Mouse (Mus musculus): ENCODE data around the gene Dok5. TPM values are rescaled to one million over a fixed set of nuclear protein-coding genes. Genes with fewer than 3 reads are reported as not detected.

The Dok5 gene
- polyA plus RNA-seq, 1 experiment from 2014 or later: 0.21 TPM

GRCm38 (mm10) chr2:170791332-170792017, 59.9 kb downstream of the Dok5 start:
- H3K27me3 ChIP-seq (ENCODE audit: insufficient read depth, low read length): no peaks in the 10 kb centered on the region
- H3K4me1 ChIP-seq (ENCODE audit: insufficient read depth): no peaks in the 10 kb centered on the region
- no peak overlapping the region for H3K9ac ChIP-seq (replicated peaks)
- H3K27ac ChIP-seq (ENCODE audit: low read depth): no peak overlapping the region
- TF ChIP-seq EP300 (IDR thresholded peaks at IDR 0.05; ENCODE audit: low read depth) (no peak), CTCF (IDR thresholded peaks at IDR 0.05; ENCODE audit: low read depth) (no peak)
- no peak for ATAC-seq
- 56% methylated on average over 8 of the region's 8 CpGs for WGBS (ENCODE audit: insufficient replicate concordance)
- H3K4me2 ChIP-seq (ENCODE audit: low read depth, low read length): no peak overlapping the region
- H3K4me3 ChIP-seq (ENCODE audit: low read depth, low read length): no peak overlapping the region
- DNase-seq: no peak
- no peaks in the 10 kb centered on the region for H3K36me3 ChIP-seq (replicated peaks; ENCODE audit: insufficient read depth, low read length)
- H3K9me3 ChIP-seq (ENCODE audit: low read length): no peaks in the 10 kb centered on the region

GRCm38 (mm10) chr2:170795242-170795641, 63.6 kb downstream of the Dok5 start:
- Histone ChIP-seq H3K4me3 (ENCODE audit: low read depth, low read length) (no peak overlapping the region), H3K36me3 (replicated peaks; ENCODE audit: insufficient read depth, low read length) (no peaks in the 10 kb centered on the region), H3K9me3 (ENCODE audit: low read length) (peaks cover 3% of the 10 kb centered on the region; the same call in 1 of the 2 replicates), H3K4me1 (ENCODE audit: insufficient read depth) (no peaks in the 10 kb centered on the region), H3K9ac (replicated peaks) (no peak overlapping the region), H3K27ac (ENCODE audit: low read depth) (no peak overlapping the region), H3K4me2 (ENCODE audit: low read depth, low read length) (no peak overlapping the region), H3K27me3 (ENCODE audit: insufficient read depth, low read length) (no peaks in the 10 kb centered on the region)
- DNase-seq (no peak), ATAC-seq (no peak)
- WGBS (ENCODE audit: insufficient replicate concordance): 69% methylated on average over 3 of the region's 3 CpGs
- TF ChIP-seq CTCF (IDR thresholded peaks at IDR 0.05; ENCODE audit: low read depth) (peak; percentile 35), EP300 (IDR thresholded peaks at IDR 0.05; ENCODE audit: low read depth) (no peak)

- H3K27ac ChIP-seq (ENCODE audit: low read depth): no peak overlapping the region
- DNase-seq: no peak
- 72% methylated on average over 6 of the region's 6 CpGs for WGBS (ENCODE audit: insufficient replicate concordance)
Observed at GRCm38 (mm10) chr2:170802984-170803383, 71.4 kb downstream of the Dok5 start.

DNA sequence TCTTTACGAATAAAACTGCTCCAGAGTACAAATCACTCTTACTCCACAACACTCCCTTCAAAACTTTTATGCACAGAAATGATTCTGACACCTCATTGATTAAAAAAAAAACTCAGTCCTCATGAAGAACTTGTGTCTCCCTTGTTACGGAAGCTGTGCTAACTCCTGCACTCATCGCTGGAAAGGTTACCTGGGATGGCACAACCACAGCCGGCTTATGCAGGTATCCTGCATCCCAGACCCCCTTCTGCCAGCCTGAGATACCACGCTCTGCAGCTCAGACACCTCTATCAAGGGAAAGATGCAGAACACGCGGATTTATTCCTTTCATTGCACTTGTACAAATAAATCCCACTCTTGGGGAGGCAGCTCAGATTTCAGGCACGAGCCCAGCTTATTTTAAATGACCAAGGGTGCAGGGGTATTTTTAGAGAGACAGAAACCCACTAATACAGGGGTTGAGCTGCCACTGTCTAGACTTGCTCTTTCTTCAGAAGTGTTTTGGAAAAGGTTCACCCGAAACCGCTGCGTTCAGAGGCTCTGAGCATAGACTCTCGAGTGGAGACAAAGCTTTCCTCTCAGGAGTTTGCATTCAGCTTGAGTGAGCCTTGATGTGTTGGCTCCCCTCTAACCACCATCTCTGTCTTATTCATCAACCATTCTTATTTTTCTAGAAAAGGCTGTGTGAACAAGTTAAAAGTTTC, 76.1 kb downstream of the Dok5 start:
- ATAC-seq (no peak), DNase-seq (no peak)
- Histone ChIP-seq H3K4me3 (ENCODE audit: low read depth, low read length) (no peak overlapping the region), H3K27ac (ENCODE audit: low read depth) (no peak overlapping the region), H3K4me2 (ENCODE audit: low read depth, low read length) (no peak overlapping the region), H3K9me3 (ENCODE audit: low read length) (no peaks in the 10 kb centered on the region), H3K4me1 (ENCODE audit: insufficient read depth) (no peaks in the 10 kb centered on the region), H3K27me3 (ENCODE audit: insufficient read depth, low read length) (no peaks in the 10 kb centered on the region), H3K36me3 (replicated peaks; ENCODE audit: insufficient read depth, low read length) (no peaks in the 10 kb centered on the region), H3K9ac (replicated peaks) (no peak overlapping the region)
- no peak for TF ChIP-seq CTCF (IDR thresholded peaks at IDR 0.05; ENCODE audit: low read depth)
- TF ChIP-seq EP300 (IDR thresholded peaks at IDR 0.05; ENCODE audit: low read depth): no peak
- 75% methylated on average over 12 of the region's 12 CpGs for WGBS (ENCODE audit: insufficient replicate concordance)

More at GRCm38 (mm10) chr2:170802984-170803383, 71.4 kb downstream of the Dok5 start:
- H3K9me3 ChIP-seq (ENCODE audit: low read length): peaks cover 3% of the 10 kb centered on the region; the same call in 1 of the 2 replicates
- no peaks in the 10 kb centered on the region for H3K27me3 ChIP-seq (ENCODE audit: insufficient read depth, low read length)
- H3K4me3 ChIP-seq (ENCODE audit: low read depth, low read length): no peak overlapping the region
- TF ChIP-seq CTCF (IDR thresholded peaks at IDR 0.05; ENCODE audit: low read depth) (no peak), EP300 (IDR thresholded peaks at IDR 0.05; ENCODE audit: low read depth) (no peak)
- H3K9ac ChIP-seq (replicated peaks): no peak overlapping the region
- H3K36me3 ChIP-seq (replicated peaks; ENCODE audit: insufficient read depth, low read length): no peaks in the 10 kb centered on the region
- H3K4me2 ChIP-seq (ENCODE audit: low read depth, low read length): no peak overlapping the region
- H3K4me1 ChIP-seq (ENCODE audit: insufficient read depth): no peaks in the 10 kb centered on the region
- ATAC-seq: no peak

- Histone ChIP-seq H3K9ac (replicated peaks) (no peak overlapping the region), H3K4me3 (ENCODE audit: low read depth, low read length) (no peak overlapping the region), H3K27me3 (ENCODE audit: insufficient read depth, low read length) (no peaks in the 10 kb centered on the region), H3K4me1 (ENCODE audit: insufficient read depth) (no peaks in the 10 kb centered on the region), H3K36me3 (replicated peaks; ENCODE audit: insufficient read depth, low read length) (no peaks in the 10 kb centered on the region), H3K9me3 (ENCODE audit: low read length) (no peaks in the 10 kb centered on the region), H3K4me2 (ENCODE audit: low read depth, low read length) (no peak overlapping the region), H3K27ac (ENCODE audit: low read depth) (no peak overlapping the region)
- no peak for TF ChIP-seq EP300 (IDR thresholded peaks at IDR 0.05; ENCODE audit: low read depth)
- no peak for ATAC-seq
- WGBS (ENCODE audit: insufficient replicate concordance): 70% methylated on average over 10 of the region's 10 CpGs
- DNase-seq: no peak
Observed at GRCm38 (mm10) chr2:170808259-170808789, 76.7 kb downstream of the Dok5 start.

DNA sequence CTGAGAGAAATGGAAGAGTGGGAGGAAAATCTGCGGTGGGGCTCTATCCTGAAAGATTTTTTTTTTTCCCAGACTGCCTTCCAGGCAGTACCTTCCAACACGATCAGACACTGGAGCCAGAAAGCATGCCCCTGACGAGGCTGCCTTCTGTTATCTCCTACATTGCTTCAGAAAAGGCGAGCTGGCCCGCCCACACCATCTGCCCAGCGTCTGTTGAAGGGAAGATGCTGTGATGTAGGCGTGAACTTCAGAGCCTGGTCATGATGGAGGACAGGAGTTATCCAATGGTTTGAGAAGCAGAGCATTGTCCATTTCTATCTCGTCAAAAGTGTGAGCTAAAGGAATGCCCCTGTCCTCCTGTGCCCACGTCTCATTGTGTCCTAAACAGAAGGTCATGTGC, 79.7 kb downstream of the Dok5 start:
- Histone ChIP-seq H3K4me2 (ENCODE audit: low read depth, low read length) (no peak overlapping the region), H3K4me3 (ENCODE audit: low read depth, low read length) (no peak overlapping the region), H3K36me3 (replicated peaks; ENCODE audit: insufficient read depth, low read length) (no peaks in the 10 kb centered on the region), H3K9ac (replicated peaks) (no peak overlapping the region), H3K27me3 (ENCODE audit: insufficient read depth, low read length) (no peaks in the 10 kb centered on the region), H3K9me3 (ENCODE audit: low read length) (no peaks in the 10 kb centered on the region), H3K4me1 (ENCODE audit: insufficient read depth) (no peaks in the 10 kb centered on the region), H3K27ac (ENCODE audit: low read depth) (no peak overlapping the region)
- DNase-seq (no peak), ATAC-seq (no peak)
- TF ChIP-seq CTCF (IDR thresholded peaks at IDR 0.05; ENCODE audit: low read depth) (no peak), EP300 (IDR thresholded peaks at IDR 0.05; ENCODE audit: low read depth) (no peak)
- WGBS (ENCODE audit: insufficient replicate concordance): 69% methylated on average over 9 of the region's 9 CpGs
